Mouse (Mus musculus) thymus, postnatal 4 days (tissue): Measurements from ENCODE around the gene Gm4881.

Experiments
- DNase-seq: peaks from one replicate; pipeline ENCODE4 v3.0.0; 2021

The Gm4881 gene

DNA sequence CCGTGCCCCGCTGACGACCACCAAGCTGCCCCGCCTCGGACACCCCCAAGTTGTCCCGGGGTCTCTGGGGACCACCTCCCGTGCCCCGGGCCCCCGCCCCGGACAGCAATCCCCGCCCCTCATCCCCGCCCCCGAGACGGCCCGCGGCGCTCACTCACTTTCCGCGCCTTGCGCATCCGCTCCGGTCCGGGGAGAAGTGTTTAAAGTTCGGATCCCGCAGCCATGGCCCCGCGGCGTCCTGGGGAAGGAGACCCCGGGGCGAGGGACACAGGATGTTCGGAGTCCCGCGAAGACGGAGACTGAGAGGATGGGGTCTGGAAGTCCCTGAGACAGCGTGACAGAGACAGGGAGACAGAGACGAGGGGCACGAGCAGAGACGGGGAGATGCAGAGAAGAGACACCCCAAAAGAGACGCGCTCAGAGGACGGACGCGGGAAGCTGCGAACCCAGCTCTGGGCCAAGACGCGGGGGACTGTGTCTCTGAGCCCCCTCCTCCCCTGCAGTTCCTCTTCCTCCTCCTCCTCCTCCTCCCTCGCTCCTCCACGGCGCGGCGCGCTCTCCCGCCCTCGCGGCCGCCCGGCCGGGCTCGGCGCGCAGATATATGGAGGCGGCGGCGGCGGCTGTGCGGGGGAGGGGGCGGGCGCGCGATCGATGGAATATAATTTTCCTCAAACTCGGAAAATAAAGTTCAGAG lies at the start of gene Gm4881:
Gene Gm4881 (minus strand): TSS at position 238 of the 694 bp plus-strand sequence.
- DNase-seq: peak; percentile 24

DNA sequence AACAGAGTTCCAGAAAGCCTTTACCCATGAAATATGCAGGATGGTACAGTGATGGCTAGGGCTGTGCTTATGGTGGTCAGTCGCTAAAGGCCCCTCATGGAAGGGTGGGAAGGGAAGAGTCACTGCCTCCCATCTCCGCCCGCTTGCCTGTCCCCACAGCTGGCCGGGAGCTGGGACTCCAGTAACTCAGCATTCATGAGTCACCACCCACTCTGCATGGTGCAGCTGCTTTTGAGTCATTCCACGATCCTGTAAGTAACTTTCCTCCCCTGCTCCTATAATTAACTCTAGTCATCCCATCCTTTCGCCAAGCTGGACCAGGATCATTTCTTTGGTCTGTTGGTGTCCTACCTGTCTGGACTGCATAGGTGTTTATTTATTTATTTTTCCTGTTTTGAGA lies 48.8 kb upstream of the Gm4881 start:
- no peak for DNase-seq

DNA sequence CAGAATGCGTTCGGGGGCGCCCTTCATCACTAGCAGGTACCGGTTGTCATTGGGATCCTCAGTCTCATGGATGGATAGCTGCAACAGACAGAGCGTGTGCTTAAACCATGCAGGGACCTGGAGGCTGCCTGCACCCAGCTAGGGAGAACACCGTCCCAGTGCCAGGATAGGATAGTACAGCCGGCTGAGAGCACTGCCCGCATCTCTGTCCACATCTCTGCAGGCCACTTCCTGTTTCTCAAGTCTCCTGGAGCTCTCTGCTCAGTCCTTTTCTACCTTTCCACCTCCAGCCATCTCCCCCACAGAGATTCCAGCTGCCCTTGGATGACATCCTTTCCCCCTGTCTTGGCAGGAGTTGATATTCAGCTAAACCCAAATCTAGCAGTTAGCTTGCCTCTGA lies 46.2 kb upstream of the Gm4881 start:
- DNase-seq: no peak

DNA sequence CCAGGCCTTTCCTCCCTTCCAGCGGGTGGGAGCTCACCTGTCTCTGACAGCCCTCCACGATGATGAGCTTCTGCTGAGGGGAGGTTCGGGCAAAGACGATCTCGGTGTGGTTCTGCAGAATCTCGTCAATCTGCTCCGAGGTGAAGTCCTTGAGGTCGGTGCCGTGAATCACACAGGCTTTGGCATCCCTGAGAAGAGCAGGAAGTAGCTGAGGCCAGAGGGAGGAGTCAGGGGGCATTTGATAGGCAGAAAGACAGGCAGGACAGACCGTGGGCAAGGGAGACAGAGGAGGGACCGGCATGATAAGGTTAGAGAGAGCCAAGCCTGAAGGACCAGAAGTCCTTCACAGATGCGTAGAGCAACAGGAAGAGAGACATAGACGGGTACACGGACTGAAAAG lies 43.6 kb upstream of the Gm4881 start:
- no peak for DNase-seq

DNA sequence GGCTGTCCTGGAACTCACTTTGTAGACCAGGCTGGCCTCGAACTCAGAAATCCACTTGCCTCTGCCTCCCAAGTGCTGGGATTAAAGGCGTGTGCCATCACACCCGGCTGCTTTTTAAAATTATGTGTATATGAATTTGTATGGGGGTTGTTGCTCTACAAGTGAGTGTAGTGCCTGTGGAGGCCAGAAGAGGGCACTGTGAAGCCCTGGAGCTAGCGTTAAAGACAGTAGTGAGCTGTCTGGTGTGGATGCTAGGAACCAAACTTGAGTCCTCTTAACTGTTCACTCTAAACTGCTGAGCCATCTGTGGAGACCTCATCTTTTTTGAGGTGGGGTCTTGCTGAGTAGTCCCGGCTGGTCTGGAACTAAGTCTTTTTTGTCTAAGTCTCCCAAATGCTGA lies 41.5 kb upstream of the Gm4881 start:
- peak; percentile 61 for DNase-seq

- DNase-seq: no peak
Observed at GRCm38 (mm10) chr7:24984307-24984706, 40.0 kb upstream of the Gm4881 start.

DNA sequence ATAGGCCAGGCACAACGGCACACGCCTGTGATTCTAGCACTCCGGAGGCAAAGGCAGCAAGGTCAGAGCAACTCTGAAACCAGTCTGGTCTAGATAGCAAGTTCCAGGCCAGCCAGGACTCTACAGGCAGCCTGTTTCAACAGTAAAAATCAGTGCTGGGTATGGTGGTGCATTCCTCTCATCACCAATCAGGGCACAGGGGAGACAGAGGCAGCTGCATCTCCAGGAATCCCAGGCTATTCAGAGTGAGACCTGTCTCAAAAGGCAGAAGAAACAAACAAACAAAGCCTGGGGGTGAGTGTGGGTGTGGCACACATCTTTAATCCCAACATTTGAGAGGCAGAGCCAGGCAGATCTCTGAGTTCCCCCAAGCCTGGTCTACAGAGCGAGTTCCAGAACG lies 39.1 kb upstream of the Gm4881 start:
- no peak for DNase-seq

DNA sequence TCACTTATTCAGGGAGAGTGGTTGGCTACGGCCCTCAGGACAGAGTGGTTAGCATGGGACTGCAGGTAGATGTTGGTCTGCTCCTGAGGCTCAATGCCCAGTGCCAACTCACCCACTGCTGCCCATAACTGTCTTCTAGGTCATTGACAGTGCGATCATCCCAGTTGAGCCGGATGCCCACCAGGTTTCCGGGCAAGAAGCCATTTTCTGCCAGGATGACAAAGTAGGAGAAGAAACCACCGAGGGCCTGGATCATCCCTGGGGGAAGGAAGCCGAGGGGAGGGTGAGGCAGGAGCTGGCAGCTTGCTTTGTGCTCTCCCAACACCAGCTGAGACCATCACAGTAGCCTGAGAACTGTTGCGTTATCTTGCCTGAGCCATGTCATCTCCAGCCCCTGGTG lies 36.1 kb upstream of the Gm4881 start:
- DNase-seq: no peak

GRCm38 (mm10) chr7:24978781-24979180 lies 34.5 kb upstream of the Gm4881 start:
- DNase-seq: no peak

DNA sequence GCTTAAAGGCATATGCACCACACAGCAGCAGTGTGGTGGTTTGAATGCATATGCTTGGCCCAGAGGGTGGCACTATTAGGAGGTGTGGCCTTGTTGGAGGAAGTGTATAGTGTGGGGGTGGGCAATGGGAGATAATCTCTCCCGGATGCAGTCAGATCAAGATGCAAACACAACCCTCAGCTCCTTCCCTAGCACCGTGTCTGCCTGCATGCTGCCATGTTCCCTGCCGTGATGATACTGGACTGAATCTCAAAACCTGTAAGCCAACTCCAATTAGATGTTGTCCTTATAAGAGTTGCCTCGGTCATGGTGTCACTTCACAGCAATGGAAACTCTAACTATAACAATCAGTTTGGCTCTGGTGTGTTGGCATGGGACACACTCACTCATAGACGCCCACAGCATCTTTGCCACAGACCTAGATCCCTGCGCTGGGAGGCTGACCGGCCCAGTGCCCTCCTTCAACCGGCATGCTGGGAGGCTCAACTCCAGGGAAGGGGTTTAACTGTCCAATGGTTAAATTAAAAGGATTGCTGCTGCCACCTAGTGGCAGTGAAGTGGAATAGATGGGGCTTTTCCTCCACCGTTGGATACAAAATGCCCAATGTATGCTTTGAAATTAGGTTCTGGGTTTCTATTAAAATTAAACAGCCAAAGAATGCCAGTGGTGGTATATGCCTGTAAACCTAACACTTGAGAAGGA lies 30.8 kb upstream of the Gm4881 start:
- DNase-seq: peak; percentile 57

DNA sequence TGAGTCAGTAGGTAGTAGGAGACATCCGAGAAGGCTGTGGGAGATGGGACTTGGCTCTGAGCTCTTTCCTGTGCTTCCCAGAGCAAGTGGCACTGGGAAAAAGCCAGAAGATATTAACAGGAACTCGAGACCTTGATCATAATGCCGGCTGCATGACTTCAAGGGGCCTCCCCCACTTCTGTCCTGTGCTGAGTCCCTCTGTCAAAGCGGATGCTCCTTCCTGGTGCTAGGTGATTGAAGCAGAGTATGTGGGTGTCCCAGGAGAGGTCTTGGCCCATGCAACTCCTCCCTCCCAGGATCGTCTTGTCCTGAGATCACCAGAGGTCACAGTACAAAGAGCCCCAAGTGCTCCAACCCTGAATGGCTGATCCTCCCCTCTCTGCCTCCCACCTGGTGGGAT lies 29.6 kb upstream of the Gm4881 start:
- no peak for DNase-seq

- DNase-seq: no peak
Observed at GRCm38 (mm10) chr7:24973208-24973607, 28.9 kb upstream of the Gm4881 start.

DNA sequence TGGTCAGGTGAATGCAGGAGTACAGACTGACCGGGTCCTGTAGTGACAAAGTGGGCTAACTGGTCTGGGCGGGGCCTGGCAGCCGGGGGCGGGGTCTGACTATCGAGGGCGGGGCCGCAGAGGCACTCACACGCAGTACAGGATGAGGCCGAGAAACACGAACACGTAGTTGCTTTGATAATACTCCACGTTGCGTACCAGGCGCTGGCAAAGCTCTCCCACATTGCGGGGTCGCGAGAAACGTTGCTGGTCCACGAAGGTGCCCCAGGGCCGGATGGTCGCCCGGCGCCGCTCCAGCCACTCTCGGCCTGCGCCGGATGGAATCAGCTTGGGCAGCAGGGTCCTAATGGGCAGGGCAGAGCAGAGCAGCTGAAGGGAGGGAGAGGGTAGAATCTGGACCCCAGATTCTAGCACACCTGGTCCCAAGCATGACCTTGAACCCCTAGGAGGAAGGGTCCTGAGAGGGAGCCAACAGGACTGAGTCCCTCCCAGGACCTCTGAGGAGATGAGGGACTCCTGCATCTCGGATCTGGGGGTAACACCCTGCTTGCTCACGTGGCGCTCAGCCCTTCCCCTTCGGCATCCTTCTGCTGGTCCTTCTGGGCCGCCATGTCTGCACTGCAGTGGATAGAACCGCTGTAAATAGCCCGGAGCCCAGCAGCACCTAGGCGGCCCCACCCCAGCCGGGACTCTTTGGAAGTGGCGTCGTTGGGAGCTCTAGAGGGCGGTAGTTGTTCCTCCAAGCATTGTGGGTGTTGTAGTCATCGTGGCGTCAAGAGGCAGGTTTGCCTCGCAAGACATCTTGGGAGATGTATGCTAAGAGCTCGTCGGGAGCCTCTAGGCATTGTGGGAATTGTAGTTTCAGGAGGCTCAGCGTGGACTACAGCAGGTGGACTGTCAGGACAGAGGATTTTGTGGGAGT lies 27.9 kb upstream of the Gm4881 start, which contains the start of gene Rabac1:
Gene Rabac1 (minus strand): TSS at position 783 of the 922 bp plus-strand sequence.
- DNase-seq: peak; percentile 92

- DNase-seq: peak; percentile 70
Observed at GRCm38 (mm10) chr7:24971261-24971971, 27.1 kb upstream of the Gm4881 start.

DNA sequence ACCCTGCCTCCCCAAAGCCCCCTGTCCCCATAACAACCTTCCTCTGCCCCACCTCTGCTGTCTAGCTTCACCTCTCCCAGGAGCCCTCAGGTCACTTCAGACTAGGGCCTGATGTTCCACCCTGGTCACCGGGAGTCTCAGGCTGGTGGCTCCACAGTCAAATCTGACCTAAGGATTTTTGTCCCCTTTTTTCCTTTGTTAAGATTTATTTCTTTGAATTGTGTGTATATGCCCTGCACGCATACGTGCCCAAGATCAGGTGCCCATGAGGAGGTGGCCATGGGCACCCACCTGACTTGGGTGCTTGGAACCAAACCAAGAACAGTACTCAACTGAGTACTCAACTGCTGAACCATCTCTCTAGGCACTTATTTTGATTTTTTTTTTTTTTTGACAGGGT lies 26.0 kb upstream of the Gm4881 start:
- no peak for DNase-seq

GRCm38 (mm10) chr7:24969805-24970204 lies 25.5 kb upstream of the Gm4881 start:
- no peak for DNase-seq

DNA sequence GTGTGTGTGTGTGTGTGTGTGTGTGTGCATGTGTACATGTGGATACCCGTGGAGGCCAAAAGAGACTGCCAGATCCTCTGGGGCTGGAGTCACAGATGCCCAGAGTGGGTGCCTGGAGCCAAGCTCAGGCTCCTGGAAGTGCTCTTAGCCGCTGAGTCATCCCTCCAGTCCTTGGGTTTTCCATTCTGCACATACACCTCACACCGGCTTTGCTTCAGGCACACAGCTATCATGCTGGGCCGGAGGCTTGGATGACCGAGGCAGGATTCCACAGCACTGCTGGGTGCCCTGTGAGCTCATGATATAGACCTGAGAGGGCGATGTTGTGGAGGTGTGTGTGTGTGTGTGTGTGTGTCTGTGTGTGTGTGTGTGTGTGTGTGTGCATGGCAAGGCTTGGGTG lies 24.2 kb upstream of the Gm4881 start:
- DNase-seq: no peak

GRCm38 (mm10) chr7:24967966-24968365 lies 23.7 kb upstream of the Gm4881 start:
- DNase-seq: no peak

DNA sequence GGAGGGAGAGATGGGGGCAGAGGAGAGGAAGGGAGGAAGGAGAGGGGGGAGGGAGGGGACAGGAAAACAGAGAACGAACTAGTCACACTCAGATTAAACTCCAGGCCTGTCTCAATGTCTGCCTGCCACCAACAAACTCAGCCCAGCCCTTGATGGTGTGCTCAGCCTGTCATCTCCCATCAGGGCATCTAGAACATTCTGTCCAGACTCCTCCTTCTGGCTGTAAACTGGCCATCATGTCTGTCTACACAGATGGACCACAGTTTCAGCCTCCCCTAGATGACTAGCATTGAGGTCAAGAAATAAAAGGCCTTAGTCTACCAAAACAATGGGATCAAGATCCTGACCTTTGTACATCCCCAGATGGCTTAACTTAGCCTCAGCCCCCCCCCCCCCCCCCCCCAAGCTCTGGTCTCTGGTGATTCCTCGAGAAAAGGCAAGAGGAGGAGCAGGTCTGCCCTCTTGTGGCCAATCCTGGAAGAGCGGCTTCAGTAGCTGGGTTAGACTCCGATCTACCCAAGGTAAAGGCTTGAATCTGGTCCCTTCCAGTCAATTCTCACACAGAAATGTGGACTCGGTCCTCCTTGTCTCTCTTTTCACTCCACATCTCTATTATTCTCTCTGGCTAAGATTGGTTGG lies 20.7 kb upstream of the Gm4881 start:
- peak; percentile 91 for DNase-seq

DNA sequence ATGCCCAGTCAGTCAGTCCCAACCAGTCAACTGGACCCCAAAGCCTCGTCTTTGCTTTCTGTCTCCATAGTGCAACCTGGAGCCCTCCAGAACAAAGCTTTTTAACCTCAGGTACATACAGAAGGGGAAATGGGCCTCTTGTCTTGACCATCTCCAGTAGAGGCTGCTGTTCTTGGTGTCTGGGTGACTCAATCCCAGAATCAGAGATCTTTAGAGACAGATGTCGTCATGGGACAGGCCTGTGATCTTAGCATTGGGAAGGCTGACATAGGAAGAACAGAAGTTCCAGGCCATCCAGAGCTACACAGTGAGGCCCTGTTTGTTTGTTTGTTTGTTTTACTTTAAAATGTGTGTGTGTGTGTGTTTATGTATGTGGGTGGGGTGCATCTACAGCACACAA lies 20.0 kb upstream of the Gm4881 start:
- no peak for DNase-seq

- peak; percentile 31 for DNase-seq
Observed at GRCm38 (mm10) chr7:24955226-24955625, 10.9 kb upstream of the Gm4881 start.

- DNase-seq: peak; percentile 77
Observed at GRCm38 (mm10) chr7:24954450-24954849, 10.2 kb upstream of the Gm4881 start.
